Mouse (Mus musculus): ENCODE measurements around the gene Olfr1016.

DNA sequence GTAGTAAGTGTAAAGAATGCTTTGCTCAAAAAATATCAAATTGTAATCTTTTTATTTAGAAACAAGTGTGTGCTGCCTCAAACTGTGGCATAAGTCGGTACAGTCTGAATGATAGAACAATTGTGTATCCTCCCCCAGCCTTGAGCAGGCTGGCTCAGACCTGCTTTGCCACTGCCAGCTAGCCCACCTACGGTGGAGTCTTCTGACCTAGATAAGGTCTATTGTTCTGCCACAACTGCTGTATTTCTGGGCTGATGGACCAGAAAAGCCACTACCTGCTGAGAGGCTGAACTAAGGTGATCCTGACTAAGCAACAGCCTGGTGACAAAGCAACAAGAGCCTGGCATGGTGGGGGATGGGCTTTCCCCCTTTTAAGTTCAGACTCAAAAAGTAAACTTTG, 10.0 kb downstream of the Olfr1016 start:
- TF ChIP-seq CTCF (IDR thresholded peaks at IDR 0.05; ENCODE audit: extremely low read depth, insufficient read length, insufficient replicate concordance, low read depth, low read length) (no peak), POLR2A (IDR thresholded peaks at IDR 0.05; ENCODE audit: low read depth, low read length) (no peak)

Measured in small intestine, adult 2 months (tissue).